Mouse (Mus musculus): ENCODE measurements around the gene Gpm6a. TPM values are rescaled to one million over a fixed set of nuclear protein-coding genes. Genes with fewer than 3 reads are reported as not detected.

Gpm6a gene
- polyA plus RNA-seq, 1 experiment from 2014 or later, result 207 TPM

- no peaks in the 10 kb centered on the region for H3K9me3 ChIP-seq
- no peak overlapping the region for H3K9ac ChIP-seq
- H3K4me1 ChIP-seq, result no peaks in the 10 kb centered on the region
- 42% methylated on average over 3 of the region's 3 CpGs for WGBS
- no peak overlapping the region for H3K4me3 ChIP-seq (replicated peaks)
- H3K27ac ChIP-seq, result no peak overlapping the region
- ATAC-seq (ENCODE audit: low FRiP score), result peak; percentile 57
- H3K27me3 ChIP-seq, result no peaks in the 10 kb centered on the region
- H3K4me2 ChIP-seq, result no peak overlapping the region
- no peaks in the 10 kb centered on the region for H3K36me3 ChIP-seq (replicated peaks)
Measured at GRCm38 (mm10) chr8:55103891-55104481, 149.3 kb downstream of the Gpm6a start.

Other genes with a start within 250 kb of the Gpm6a start
- 6.8 and 7.2 TPM in 2 replicates for gene Wdr17, start 67.7 kb upstream of the Gpm6a start, polyA plus RNA-seq (2016; fragmentation: Nextera tagmentation; extraction: Ambion mirVana)

Measured in forebrain, embryonic 12.5 days (tissue).